Mouse (Mus musculus): ENCODE measurements around the gene Scfd2. TPM values are rescaled to one million over a fixed set of nuclear protein-coding genes. Genes with fewer than 3 reads are reported as not detected.

Gene Scfd2
- 12.3 TPM for polyA plus RNA-seq (2014; fragmentation: Illumina TruSeq; extraction: RNeasy Lipid Tissue Mini Kit (QIAGEN cat#74804); ENCODE audit: low replicate concordance)

DNA sequence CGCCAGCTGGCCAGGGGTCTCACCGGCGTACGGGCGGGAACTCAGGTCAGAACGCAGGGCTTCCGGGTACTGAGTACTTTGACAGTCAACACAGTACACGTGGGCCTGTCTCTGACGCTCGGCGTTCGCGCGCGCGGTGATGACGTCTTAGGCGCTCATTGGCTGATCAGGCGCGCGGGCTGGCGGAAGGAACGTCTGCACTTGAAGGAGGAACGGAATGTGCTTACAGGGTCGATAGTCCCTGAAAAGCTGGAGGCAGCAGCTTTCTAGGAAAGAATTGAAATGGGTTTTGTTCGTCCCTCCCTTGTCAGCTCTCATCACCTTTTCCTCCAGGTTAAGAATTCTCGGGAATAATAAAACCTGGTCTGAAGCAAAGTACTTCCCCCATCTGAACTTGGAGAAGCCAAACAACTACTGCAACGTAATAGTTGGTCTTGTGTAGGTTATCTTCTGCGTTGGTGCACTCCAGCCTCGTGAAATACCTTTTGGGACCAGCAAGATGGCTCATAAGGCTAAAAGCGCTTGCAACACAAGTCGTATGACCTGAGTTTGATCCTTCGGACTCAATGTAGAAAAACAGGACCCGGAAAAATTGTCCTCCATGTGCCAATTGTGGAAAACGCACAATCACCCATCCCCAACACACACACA lies at the start of gene Scfd2:
Scfd2 (minus strand) TSS at position 130 of the 651 bp plus-strand sequence.

DNA sequence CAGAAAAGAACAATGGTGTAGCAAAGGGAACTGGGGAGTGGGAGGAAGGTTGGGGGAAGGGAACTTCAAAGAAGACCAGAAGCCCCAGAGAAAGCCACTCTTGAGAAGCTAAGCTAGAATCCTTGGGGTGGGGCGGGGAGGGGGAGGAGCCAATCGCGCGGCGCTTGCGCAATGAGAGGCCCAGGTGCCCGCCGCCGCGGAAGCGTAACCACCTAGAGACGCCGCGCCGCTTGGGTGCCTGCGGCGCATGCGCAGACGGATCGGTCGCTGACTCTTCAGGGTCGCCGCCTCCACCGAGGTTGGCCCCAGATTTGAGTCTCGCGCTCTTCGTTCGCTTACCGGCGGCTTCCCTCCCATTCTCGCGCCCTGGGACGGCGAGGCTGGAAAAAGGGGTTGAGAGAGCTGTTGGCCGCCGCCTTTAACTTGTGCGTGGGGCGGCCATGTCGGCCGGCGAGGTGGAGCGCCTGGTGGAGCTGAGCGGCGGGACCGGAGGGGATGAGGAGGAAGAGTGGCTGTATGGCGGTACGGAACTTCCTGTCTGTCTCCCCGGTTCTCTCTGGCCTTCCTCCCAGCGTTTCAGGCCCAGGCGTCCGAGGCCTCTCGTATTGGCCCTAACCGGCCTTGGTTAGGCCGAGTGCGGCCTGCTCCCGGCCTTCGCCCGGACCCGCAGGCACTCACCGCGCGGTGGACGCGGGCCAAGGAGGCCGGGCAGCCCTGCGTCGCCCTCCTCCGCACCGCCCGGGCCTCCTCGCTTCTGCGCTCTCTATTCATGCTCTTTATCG lies 3.9 kb upstream of the Scfd2 start, which contains the start of gene Fip1l1:
Fip1l1 (plus strand) TSS at position 210 of the 782 bp plus-strand sequence.

DNA sequence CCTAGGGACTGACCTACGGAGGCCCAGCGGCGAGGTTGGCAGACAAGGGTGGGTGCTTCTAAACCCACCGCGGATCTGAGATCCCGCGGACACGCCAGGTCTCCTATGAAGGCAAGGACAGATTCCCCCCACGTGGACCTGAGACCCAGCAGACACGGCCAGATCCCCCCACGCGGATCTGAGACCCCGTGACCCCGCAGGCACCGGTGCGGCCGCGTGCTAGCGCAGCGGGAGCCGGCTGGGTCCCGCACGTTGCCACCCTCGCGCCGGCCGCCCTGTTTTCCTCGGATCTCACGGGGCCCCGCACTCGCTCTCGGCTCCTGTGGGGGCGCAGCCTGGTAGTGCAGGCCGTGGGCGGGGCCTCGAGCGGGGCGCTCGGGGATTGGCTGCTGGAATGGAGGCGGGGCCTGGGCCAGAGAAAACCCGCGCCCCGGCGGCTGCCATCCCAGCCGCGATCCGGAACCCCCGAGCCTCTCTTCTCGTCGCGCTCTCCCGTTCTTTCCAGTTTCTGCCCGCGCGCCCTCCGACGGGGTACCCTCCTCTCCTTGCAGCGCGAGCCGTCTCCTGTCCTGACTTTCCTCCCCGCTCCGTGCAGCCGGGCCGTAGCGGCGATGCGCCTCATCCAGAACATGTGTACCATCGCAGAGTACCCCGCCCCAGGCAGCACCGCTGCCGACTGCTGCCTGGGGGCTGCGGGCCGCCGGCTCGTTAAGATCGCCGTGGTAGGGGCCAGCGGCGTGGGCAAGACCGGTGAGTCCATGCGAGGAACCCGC lies 336.5 kb downstream of the Scfd2 start, which contains the start of gene Rasl11b:
Rasl11b (plus strand) TSS at position 446 of the 773 bp plus-strand sequence.

Other genes starting within 250 kb of the Scfd2 start
- 62.3 TPM for gene Fip1l1, start 3.7 kb upstream of the Scfd2 start, polyA plus RNA-seq (2014; fragmentation: Illumina TruSeq; extraction: RNeasy Lipid Tissue Mini Kit (QIAGEN cat#74804); ENCODE audit: low replicate concordance)
- gene Lnx1, start 171.2 kb upstream of the Scfd2 start, polyA plus RNA-seq (2014; fragmentation: Illumina TruSeq; extraction: RNeasy Lipid Tissue Mini Kit (QIAGEN cat#74804); ENCODE audit: low replicate concordance), result 10.9 TPM